ENCODE assay signal across 17 mouse cellular contexts in genomic region chr10:62333269-62333668, GRCm38 (mm10). TPM values are rescaled to one million over a fixed set of nuclear protein-coding genes. Genes with fewer than 3 reads are reported as not detected.
DNase-seq lines count a peak whose midpoint lies in the region; ATAC-seq and TF ChIP-seq lines count a peak whose summit lies in the region.
"Had no signal": no experiment of that assay in that cellular context is flagged by ENCODE, and none has a peak within 500 bp of the region (broad histone marks: within the 10 kb centered on the region; RNA-seq: fewer than 3 reads in every experiment).

No protein-coding gene starts in this region.

- H3K4me2 ChIP-seq in heart, embryonic 14.5 days (ENCODE audit: low read length), result peak overlapping the region; percentile 66
- H3K4me2 ChIP-seq in liver, embryonic 14.5 days (ENCODE audit: low read depth), result peak overlapping the region; percentile 73
- H3K4me2 ChIP-seq: midbrain, embryonic 12.5 days had no signal

- peak; percentile 51 for DNase-seq in cerebellum, adult 9-10 months
- DNase-seq in cerebellum, postnatal 36 days, result no peak
- no peak for DNase-seq in heart, adult 18-20 months
- peak; percentile 74 for DNase-seq in MEL (ENCODE audit: low read depth, low spot score)
- DNase-seq in liver, embryonic 14.5 days (ENCODE audit: low read depth in 3 of 3, low spot score in 3 of 3), result no peak
- no peak for DNase-seq in kidney, postnatal 10 days
- DNase-seq: adrenal gland, adult 8-10 months; forebrain, postnatal 0 days; gastrocnemius, adult 2 months; kidney, adult 11 months; right cerebral cortex, postnatal 14 days; thymus, postnatal 25 days had no signal

- H3K27me3 ChIP-seq in heart, embryonic 14.5 days (ENCODE audit: control insufficient read depth, insufficient read depth, low read length), result no peaks in the 10 kb centered on the region
- H3K27me3 ChIP-seq in MEL (ENCODE audit: control insufficient read depth in 1 of 2, insufficient read depth in 2 of 2, low read length in 2 of 2), result no peaks in the 10 kb centered on the region
- no peaks in the 10 kb centered on the region for H3K27me3 ChIP-seq in liver, embryonic 14.5 days (ENCODE audit: control insufficient read depth, insufficient read depth, low read length)
- H3K27me3 ChIP-seq: lung, embryonic 15.5 days had no signal

- no peak for ATAC-seq in heart, embryonic 14.5 days (ENCODE audit: insufficient number of reproducible peaks, insufficient read depth, low FRiP score, low read depth)
- ATAC-seq in liver, embryonic 14.5 days (ENCODE audit: insufficient read depth), result no peak

- H3K9me3 ChIP-seq in heart, embryonic 14.5 days (ENCODE audit: control insufficient read depth, low read length), result no peaks in the 10 kb centered on the region
- H3K9me3 ChIP-seq in MEL (replicated peaks; ENCODE audit: insufficient read depth, low read length), result no peaks in the 10 kb centered on the region
- no peaks in the 10 kb centered on the region for H3K9me3 ChIP-seq in liver, embryonic 14.5 days (ENCODE audit: control insufficient read depth, low read length)
- H3K9me3 ChIP-seq: lung, embryonic 15.5 days; midbrain, embryonic 12.5 days had no signal

- H3K36me3 ChIP-seq in heart, embryonic 14.5 days (ENCODE audit: control insufficient read depth, insufficient read depth, low read length), result no peaks in the 10 kb centered on the region
- peaks cover 0 to 48% of the 10 kb centered on the region in 2 experiments; a peak in 2 of 4 replicates for H3K36me3 ChIP-seq in MEL (ENCODE audit: control insufficient read depth in 1 of 2, insufficient read depth in 2 of 2, low read length in 2 of 2)
- H3K36me3 ChIP-seq in liver, embryonic 14.5 days (replicated peaks; ENCODE audit: control insufficient read depth, insufficient read depth, low read depth), result peaks cover 3% of the 10 kb centered on the region; the same call in 1 of the 2 replicates
- H3K36me3 ChIP-seq: lung, embryonic 15.5 days; midbrain, embryonic 12.5 days had no signal

- peak overlapping the region; percentile 0 to 28; a peak in 3 of 4 replicates for H3K4me3 ChIP-seq in heart, embryonic 14.5 days (ENCODE audit: control insufficient read depth in 1 of 2, insufficient read depth in 1 of 2, low read depth in 1 of 2, low read length in 2 of 2)
- peak overlapping the region; percentile 25 to 55 for H3K4me3 ChIP-seq in MEL (ENCODE audit: control insufficient read depth in 1 of 2, insufficient read depth in 1 of 2, low read depth in 2 of 2, low read length in 2 of 2)
- peak overlapping the region; percentile 37 to 49; a peak in 2 of 4 replicates for H3K4me3 ChIP-seq in liver, embryonic 14.5 days (ENCODE audit: insufficient read depth in 1 of 2, low read depth in 2 of 2, low read length in 2 of 2)
- H3K4me3 ChIP-seq: midbrain, embryonic 12.5 days had no signal

- TF ChIP-seq POLR2A in MEL (IDR thresholded peaks at IDR 0.05; ENCODE audit: control insufficient read depth in 1 of 2, insufficient read depth in 1 of 2, low read depth in 1 of 2, low read length in 2 of 2, poor library complexity in 1 of 2), result no peak

- H3K79me2 ChIP-seq in MEL (ENCODE audit: control insufficient read depth, insufficient read depth, low read length, poor library complexity), result peaks cover 34% of the 10 kb centered on the region

- WGBS in heart, embryonic 14.5 days, result 31% methylated on average over 14 of the region's 14 CpGs
- 57% methylated on average over 14 of the region's 14 CpGs for WGBS in liver, embryonic 14.5 days (ENCODE audit: insufficient replicate concordance)

- no peak for TF ChIP-seq EP300 in MEL (IDR thresholded peaks at IDR 0.05; ENCODE audit: low read depth in 1 of 2, low read length in 2 of 2)
- no peak for TF ChIP-seq EP300 in liver, embryonic 14.5 days (IDR thresholded peaks at IDR 0.05; ENCODE audit: low read depth)

- H3K27ac ChIP-seq in heart, embryonic 14.5 days (replicated peaks in 1 of 2; ENCODE audit: control insufficient read depth in 1 of 2, insufficient read depth in 1 of 2, low read depth in 2 of 2, low read length in 2 of 2), result peak overlapping the region; percentile 94 to 98
- H3K27ac ChIP-seq in MEL (ENCODE audit: control insufficient read depth, low read depth, low read length), result peak overlapping the region; percentile 92
- peak overlapping the region; percentile 95 for H3K27ac ChIP-seq in liver, embryonic 14.5 days
- H3K27ac ChIP-seq: kidney, postnatal 0 days; left cerebral cortex, adult 2 months; midbrain, embryonic 12.5 days had no signal

- TF ChIP-seq CTCF in MEL (IDR thresholded peaks at IDR 0.05 in 2 of 3, conservative IDR thresholded peaks at IDR 0.05 in 1 of 3; ENCODE audit: control insufficient read depth in 1 of 3, insufficient read depth in 1 of 3, low read depth in 2 of 3, low read length in 3 of 3, poor library complexity in 1 of 3, severe bottlenecking in 1 of 3), result no peak
- no peak for TF ChIP-seq CTCF in liver, embryonic 14.5 days (IDR thresholded peaks at IDR 0.05; ENCODE audit: low read depth)

- peaks cover 76 to 94% of the 10 kb centered on the region in 2 experiments for H3K4me1 ChIP-seq in heart, embryonic 14.5 days (ENCODE audit: control insufficient read depth in 2 of 2, insufficient read depth in 2 of 2, low read length in 2 of 2)
- H3K4me1 ChIP-seq in MEL (ENCODE audit: control insufficient read depth in 1 of 2, insufficient read depth in 2 of 2, low read length in 2 of 2), result peaks cover 16 to 61% of the 10 kb centered on the region in 2 experiments
- H3K4me1 ChIP-seq in liver, embryonic 14.5 days (replicated peaks; ENCODE audit: control insufficient read depth in 2 of 2, insufficient read depth in 2 of 2, low read length in 1 of 2), result peaks cover 81 to 90% of the 10 kb centered on the region in 2 experiments

- peak overlapping the region; percentile 74 for H3K9ac ChIP-seq in heart, embryonic 14.5 days (ENCODE audit: low read length)
- peak overlapping the region; percentile 73 for H3K9ac ChIP-seq in MEL (ENCODE audit: control insufficient read depth, low read depth, low read length, poor library complexity, severe bottlenecking)
- H3K9ac ChIP-seq in liver, embryonic 14.5 days (replicated peaks), result peak overlapping the region; percentile 40; the same call in 1 of the 2 replicates
- H3K9ac ChIP-seq: forebrain, postnatal 0 days; midbrain, embryonic 12.5 days had no signal

- no peak for TF ChIP-seq RAD21 in MEL (IDR thresholded peaks at IDR 0.05; ENCODE audit: low read depth, low read length)

TF ChIP-seq in MEL, 35 proteins besides CTCF, POLR2A, EP300 and RAD21:
- peak; percentile 41; the same call in 1 of the 2 replicates for TF ChIP-seq GATA1 (IDR thresholded peaks at IDR 0.05; ENCODE audit: low read depth, low read length)
- TF ChIP-seq MAX (IDR thresholded peaks at IDR 0.05; ENCODE audit: low read length), result 0 out of 2 replicates have a peak, but pooled peaks have one; percentile 21
- TF ChIP-seq SIN3A (IDR thresholded peaks at IDR 0.05; ENCODE audit: low read length), result peak; percentile 55; the same call in 1 of the 2 replicates
- TF ChIP-seq MXI1 (IDR thresholded peaks at IDR 0.05; ENCODE audit: low read depth, low read length), result peak; percentile 86
- no peak for TF ChIP-seq USF2 (IDR thresholded peaks at IDR 0.05; ENCODE audit: borderline replicate concordance in 1 of 2, insufficient read depth in 1 of 2, low read depth in 1 of 2, low read length in 2 of 2)

RNA-seq across cellular contexts. Expression of gene Hk1, which starts 46.4 kb away (rescaled TPM):
- 112 and 132 TPM in 2 replicates for polyA plus RNA-seq in heart, embryonic 14.5 days (2014; fragmentation: Nextera tagmentation; extraction: Ambion mirVana)
- 100 to 1,000 TPM; 104 to 110 TPM for total RNA-seq in heart, adult 18-20 months (2021)
- total RNA-seq in MEL (2012; rRNA removed), result 441 and 515 TPM in 2 replicates
- 100 to 1,000 TPM; 192 to 740 TPM for polyA plus RNA-seq in MEL (2012; ENCODE audit: insufficient read depth in 1 of 2, insufficient read length in 2 of 2, low read depth in 1 of 2, low replicate concordance in 2 of 2, missing spikeins in 1 of 2)
- polyA plus RNA-seq in liver, embryonic 14.5 days (2012; rRNA removed), result 40.8 and 56.1 TPM in 2 replicates
- polyA plus RNA-seq in liver, embryonic 14.5 days (2014; fragmentation: Nextera tagmentation; extraction: Ambion mirVana), result 54.2 and 58.7 TPM in 2 replicates

Comparison
In these comparisons a context has a peak if more than half of its experiments do, and no peak if none do; other contexts are left out.
1. DNase-seq: peak in cerebellum, adult 9-10 months (single experiment) and MEL (single experiment); none in cerebellum, postnatal 36 days (0 of 2), heart, adult 18-20 months (0 of 2), liver, embryonic 14.5 days (0 of 3) and kidney, postnatal 10 days (single experiment).
2. Peak in every context shown above with its lines, with median percentiles within 50 percentile points of each other: H3K27ac ChIP-seq, H3K4me3 ChIP-seq and H3K9ac ChIP-seq.